Mouse (Mus musculus): ENCODE measurements around the gene Helq. TPM values are rescaled to one million over a fixed set of nuclear protein-coding genes. Genes with fewer than 3 reads are reported as not detected.

Gene Helq
- polyA plus RNA-seq, 1 experiment = 1.5 TPM

DNA sequence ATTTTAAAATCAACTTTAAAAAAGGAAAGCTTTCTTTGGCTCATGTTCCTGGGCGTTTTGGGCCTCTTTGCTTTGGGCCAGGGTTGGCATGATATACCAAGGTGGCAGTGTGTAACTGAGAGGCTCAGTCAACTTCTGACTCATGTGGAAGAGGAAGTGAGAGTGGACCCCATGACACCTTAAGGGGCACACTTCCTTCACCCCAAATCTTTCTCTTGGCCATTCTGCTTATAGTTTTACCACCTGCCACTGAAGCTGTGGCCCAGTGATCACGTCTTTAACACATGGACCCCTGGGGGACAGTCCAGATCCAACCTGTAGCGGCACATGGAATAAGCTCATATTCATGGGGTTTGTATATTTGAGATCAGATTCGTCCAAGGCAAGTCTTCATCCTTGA, 72.4 kb downstream of the Helq start:
- H3K9me3 ChIP-seq (ENCODE audit: control insufficient read depth, low read length) = peaks cover 10% of the 10 kb centered on the region
- no peak overlapping the region for H3K4me3 ChIP-seq (replicated peaks)
- TF ChIP-seq TAL1 (IDR thresholded peaks at IDR 0.05; ENCODE audit: low read length) (no peak), GATA1 (IDR thresholded peaks at IDR 0.05; ENCODE audit: low read length) (no peak)
- H3K36me3 ChIP-seq (ENCODE audit: control insufficient read depth) = no peaks in the 10 kb centered on the region
- H3K4me1 ChIP-seq (ENCODE audit: control insufficient read depth) = no peaks in the 10 kb centered on the region
- no peaks in the 10 kb centered on the region for H3K27me3 ChIP-seq (ENCODE audit: control insufficient read depth)

DNA sequence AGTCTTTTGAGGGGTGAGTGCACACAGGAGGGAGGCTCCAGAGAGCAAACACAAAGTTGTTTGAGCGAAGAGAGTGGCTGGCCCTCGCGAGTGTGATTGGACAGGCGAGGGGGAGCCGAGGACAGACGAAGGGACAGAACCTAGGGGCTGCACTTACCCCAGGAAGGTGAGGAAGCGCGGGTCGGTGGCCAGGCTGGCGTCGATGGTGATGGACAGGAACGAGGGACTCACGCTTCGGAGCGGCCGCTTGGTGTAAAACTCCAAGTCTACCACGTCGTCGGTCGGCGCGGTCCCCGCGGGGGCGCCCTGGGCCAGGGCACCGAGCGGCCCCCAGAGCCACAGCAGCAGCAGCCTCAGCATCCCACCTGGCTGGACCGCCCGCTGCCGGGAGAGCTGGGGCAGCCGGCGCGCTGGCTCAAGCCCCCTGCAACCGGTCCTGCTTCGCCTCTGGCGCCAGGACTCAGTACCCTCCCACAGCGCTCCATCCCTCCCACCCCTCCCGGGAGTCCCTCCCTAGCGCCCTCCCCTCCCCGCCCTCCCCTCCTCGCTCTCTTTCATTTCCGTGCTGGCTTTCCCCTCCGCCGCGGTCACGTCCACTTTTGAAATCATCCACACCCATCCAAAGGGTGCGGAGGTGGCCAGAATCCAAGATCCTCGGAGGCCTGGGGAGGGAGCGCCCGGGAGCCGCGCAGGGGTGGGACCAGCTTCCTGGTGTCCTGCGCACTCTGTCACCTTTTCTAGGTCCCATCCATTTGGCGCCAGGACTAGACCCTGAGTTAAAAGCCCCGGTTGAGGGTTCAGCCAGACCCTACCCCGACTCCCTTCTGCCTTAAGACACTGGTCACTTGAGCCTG, 78.9 kb downstream of the Helq start, which contains the start of gene Hpse:
Hpse (minus strand) TSS at position 482 of the 854 bp plus-strand sequence.
- H3K27me3 ChIP-seq (ENCODE audit: control insufficient read depth) = peaks cover 31% of the 10 kb centered on the region
- peak within 1 kb of the TSS; percentile 38 for H3K4me3 ChIP-seq (replicated peaks)
- H3K9me3 ChIP-seq (ENCODE audit: control insufficient read depth, low read length) = peaks cover 6% of the 10 kb centered on the region
- no peak for TF ChIP-seq GATA1 (IDR thresholded peaks at IDR 0.05; ENCODE audit: low read length)
- TF ChIP-seq TAL1 (IDR thresholded peaks at IDR 0.05; ENCODE audit: low read length) = no peak
- no peaks in the 10 kb centered on the region for H3K36me3 ChIP-seq (ENCODE audit: control insufficient read depth)
- H3K4me1 ChIP-seq (ENCODE audit: control insufficient read depth) = peaks cover 2% of the 10 kb centered on the region; the same call in 1 of the 2 replicates

DNA sequence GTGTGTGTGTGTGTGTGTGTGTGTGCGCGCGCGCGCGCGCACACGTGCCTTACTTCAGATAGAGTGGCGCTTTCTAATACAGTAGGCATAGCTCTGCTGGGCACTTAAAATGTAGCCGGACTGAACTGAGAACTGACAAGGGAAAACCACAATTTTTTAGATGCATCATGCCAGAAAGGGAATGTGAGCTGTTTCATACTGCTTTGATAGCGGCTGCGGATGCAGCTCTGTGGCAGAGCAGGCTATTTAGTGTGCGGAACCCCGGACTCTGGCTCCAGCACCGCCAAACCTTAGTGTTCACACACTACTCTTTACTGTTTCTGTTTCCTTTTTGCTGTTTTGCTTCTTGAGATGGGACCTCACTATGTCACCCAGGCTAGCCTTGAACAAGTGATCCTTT, 81.6 kb downstream of the Helq start:
- no peak overlapping the region for H3K4me3 ChIP-seq (replicated peaks)

More for the DNA sequence above, 81.6 kb downstream of the Helq start:
- Histone ChIP-seq H3K4me1 (ENCODE audit: control insufficient read depth) (peaks cover 2% of the 10 kb centered on the region; the same call in 1 of the 2 replicates), H3K36me3 (ENCODE audit: control insufficient read depth) (no peaks in the 10 kb centered on the region), H3K27me3 (ENCODE audit: control insufficient read depth) (peaks cover 31% of the 10 kb centered on the region), H3K9me3 (ENCODE audit: control insufficient read depth, low read length) (no peaks in the 10 kb centered on the region)
- no peak for TF ChIP-seq TAL1 (IDR thresholded peaks at IDR 0.05; ENCODE audit: low read length)
- TF ChIP-seq GATA1 (IDR thresholded peaks at IDR 0.05; ENCODE audit: low read length) = no peak

Other genes starting within 250 kb of the Helq start
- 0.08 TPM in 1 of 2 replicates, not detected in the other for gene Plac8, start 226.4 kb downstream of the Helq start, polyA plus RNA-seq (2012)
- 1.8 and 2.0 TPM in 2 replicates for gene Coq2, start 123.5 kb downstream of the Helq start, polyA plus RNA-seq (2012)
- not detected in 2 replicates for gene Hpse, start 78.9 kb downstream of the Helq start, polyA plus RNA-seq (2012)
- 1.7 and 2.3 TPM in 2 replicates for gene Mrps18c, start within 50 bp of the Helq start, polyA plus RNA-seq (2012)
- 0.16 and 0.44 TPM in 2 replicates for gene Abraxas1, start 22.4 kb upstream of the Helq start, polyA plus RNA-seq (2012)
- not detected in 2 replicates for gene Gpat3, start 47.1 kb upstream of the Helq start, polyA plus RNA-seq (2012)

Data from erythroblast, embryonic 14.5 days (primary cell).